Mouse (Mus musculus) hindbrain, embryonic 12.5 days (tissue): Measurements from ENCODE around the gene Urad. TPM values are rescaled to one million over a fixed set of nuclear protein-coding genes. Genes with fewer than 3 reads are reported as not detected.

Experiments
- ATAC-seq: fragments of 200-750 bp; cut with Nextera tagmentation; 2 replicates; pipeline ENCODE4 v1.8.0; 2017; ENCODE audit warnings: moderate TSS enrichment; ENCODE audit not compliant: low FRiP score
- H3K27ac ChIP-seq: fragments of 300-500 bp; sonication (generic); 2 replicates; pipeline ENCODE4 v1.5.1; 2016; ENCODE audit warnings: mild to moderate bottlenecking
- H3K27me3 ChIP-seq: fragments of 300-500 bp; sonication (generic); 2 replicates; pipeline ENCODE4 v1.6.1; 2016; ENCODE audit warnings: mild to moderate bottlenecking
- H3K36me3 ChIP-seq: fragments of 300-500 bp; sonication (generic); 2 replicates; pipeline ENCODE4 v1.6.1; 2016; ENCODE audit warnings: mild to moderate bottlenecking
- H3K4me1 ChIP-seq: fragments of 300-500 bp; sonication (generic); 2 replicates; pipeline ENCODE4 v1.6.1; 2016
- H3K4me2 ChIP-seq: fragments of 300-500 bp; sonication (generic); replicated peaks from 2 replicates; pipeline ENCODE4 v1.6.1; 2016; ENCODE audit warnings: mild to moderate bottlenecking
- H3K4me3 ChIP-seq: fragments of 300-500 bp; sonication (generic); 2 replicates; pipeline ENCODE4 v1.5.1; 2016; ENCODE audit warnings: mild to moderate bottlenecking
- H3K9ac ChIP-seq: fragments of 300-500 bp; sonication (generic); 2 replicates; pipeline ENCODE4 v1.6.1; 2016; ENCODE audit warnings: mild to moderate bottlenecking, moderate library complexity
- H3K9me3 ChIP-seq: fragments of 300-500 bp; sonication (generic); replicated peaks from 2 replicates; pipeline ENCODE4 v1.6.1; 2016; ENCODE audit warnings: mild to moderate bottlenecking
- WGBS: fragments of 180-500 bp; shearing (Covaris S2); methylation state at CpG from one replicate; pipeline ENCODE4 v1.1.7; 2016; 5-methylcytosine and 5-hydroxymethylcytosine counted together
- polyA plus RNA-seq: library from polyadenylated mRNA; unstranded; fragments of >200 nt; fragmentation: Nextera tagmentation; extraction: Ambion mirVana; gene quantifications from 2 replicates; pipeline ENCODE4 v1.2.1, GENCODE M21; 2016

Gene Urad
- polyA plus RNA-seq, 1 experiment from 2014 or later = not detected

GRCm38 (mm10) chr5:147345981-147346380 is 23.7 kb upstream of the Urad start:
- H3K27ac ChIP-seq = no peak overlapping the region
- no peak overlapping the region for H3K4me3 ChIP-seq
- H3K9ac ChIP-seq = no peak overlapping the region
- H3K36me3 ChIP-seq = no peaks in the 10 kb centered on the region
- H3K9me3 ChIP-seq = no peaks in the 10 kb centered on the region
- ATAC-seq = no peak
- no peaks in the 10 kb centered on the region for H3K27me3 ChIP-seq
- H3K4me2 ChIP-seq = no peak overlapping the region
- H3K4me1 ChIP-seq = no peaks in the 10 kb centered on the region
- 62% methylated on average over 1 of the region's 1 CpGs for WGBS

GRCm38 (mm10) chr5:147343904-147344303 is 21.7 kb upstream of the Urad start:
- Histone ChIP-seq H3K27me3 (no peaks in the 10 kb centered on the region), H3K4me1 (no peaks in the 10 kb centered on the region), H3K9ac (no peak overlapping the region), H3K27ac (no peak overlapping the region), H3K36me3 (no peaks in the 10 kb centered on the region), H3K4me3 (no peak overlapping the region), H3K9me3 (no peaks in the 10 kb centered on the region), H3K4me2 (no peak overlapping the region)
- 90% methylated on average over 10 of the region's 10 CpGs for WGBS
- no peak for ATAC-seq

- WGBS = 88% methylated on average over 6 of the region's 6 CpGs
- Histone ChIP-seq H3K4me1 (no peaks in the 10 kb centered on the region), H3K27me3 (no peaks in the 10 kb centered on the region), H3K9me3 (no peaks in the 10 kb centered on the region), H3K9ac (no peak overlapping the region), H3K27ac (no peak overlapping the region), H3K4me2 (no peak overlapping the region), H3K4me3 (no peak overlapping the region), H3K36me3 (no peaks in the 10 kb centered on the region)
- ATAC-seq = no peak
Measured at GRCm38 (mm10) chr5:147342901-147343300, 20.7 kb upstream of the Urad start.

GRCm38 (mm10) chr5:147340741-147341414 is 18.6 kb upstream of the Urad start:
- H3K4me2 ChIP-seq = no peak overlapping the region
- H3K9me3 ChIP-seq = no peaks in the 10 kb centered on the region
- no peak overlapping the region for H3K4me3 ChIP-seq
- no peak overlapping the region for H3K9ac ChIP-seq
- 74% methylated on average over 13 of the region's 13 CpGs for WGBS
- ATAC-seq = no peak
- no peaks in the 10 kb centered on the region for H3K27me3 ChIP-seq
- no peaks in the 10 kb centered on the region for H3K4me1 ChIP-seq
- H3K36me3 ChIP-seq = no peaks in the 10 kb centered on the region
- H3K27ac ChIP-seq = no peak overlapping the region

- H3K4me1 ChIP-seq = no peaks in the 10 kb centered on the region
- no peak overlapping the region for H3K27ac ChIP-seq
- no peaks in the 10 kb centered on the region for H3K9me3 ChIP-seq
- H3K36me3 ChIP-seq = no peaks in the 10 kb centered on the region
- H3K27me3 ChIP-seq = no peaks in the 10 kb centered on the region
- no peak overlapping the region for H3K4me3 ChIP-seq
- H3K4me2 ChIP-seq = no peak overlapping the region
- WGBS = 86% methylated on average over 11 of the region's 11 CpGs
- H3K9ac ChIP-seq = no peak overlapping the region
- ATAC-seq = no peak
Measured at GRCm38 (mm10) chr5:147339560-147339959, 17.3 kb upstream of the Urad start.

- Histone ChIP-seq H3K36me3 (no peaks in the 10 kb centered on the region), H3K9me3 (no peaks in the 10 kb centered on the region), H3K27ac (no peak overlapping the region), H3K9ac (no peak overlapping the region), H3K4me3 (no peak overlapping the region), H3K4me2 (no peak overlapping the region), H3K27me3 (no peaks in the 10 kb centered on the region), H3K4me1 (no peaks in the 10 kb centered on the region)
- 60% methylated on average over 9 of the region's 9 CpGs for WGBS
- no peak for ATAC-seq
Measured at GRCm38 (mm10) chr5:147338967-147339366, 16.7 kb upstream of the Urad start.

GRCm38 (mm10) chr5:147332711-147333110 is 10.5 kb upstream of the Urad start:
- H3K4me3 ChIP-seq = no peak overlapping the region
- H3K27me3 ChIP-seq = peaks cover 7% of the 10 kb centered on the region; the same call in 1 of the 2 replicates
- H3K9ac ChIP-seq = no peak overlapping the region
- H3K36me3 ChIP-seq = no peaks in the 10 kb centered on the region
- no peak overlapping the region for H3K4me2 ChIP-seq
- H3K4me1 ChIP-seq = peaks cover 4% of the 10 kb centered on the region; the same call in 1 of the 2 replicates
- 44% methylated on average over 7 of the region's 7 CpGs for WGBS
- H3K9me3 ChIP-seq = no peaks in the 10 kb centered on the region
- H3K27ac ChIP-seq = no peak overlapping the region
- no peak for ATAC-seq

GRCm38 (mm10) chr5:147331547-147331946 is 9.3 kb upstream of the Urad start:
- 44% methylated on average over 2 of the region's 2 CpGs for WGBS
- H3K27ac ChIP-seq = no peak overlapping the region
- no peaks in the 10 kb centered on the region for H3K9me3 ChIP-seq
- H3K27me3 ChIP-seq = peaks cover 7% of the 10 kb centered on the region; the same call in 1 of the 2 replicates
- H3K4me1 ChIP-seq = peaks cover 4% of the 10 kb centered on the region; the same call in 1 of the 2 replicates
- H3K36me3 ChIP-seq = no peaks in the 10 kb centered on the region
- H3K9ac ChIP-seq = no peak overlapping the region
- no peak overlapping the region for H3K4me3 ChIP-seq
- no peak overlapping the region for H3K4me2 ChIP-seq
- ATAC-seq = no peak

GRCm38 (mm10) chr5:147329946-147330345 is 7.7 kb upstream of the Urad start:
- H3K4me3 ChIP-seq = no peak overlapping the region
- no peak overlapping the region for H3K27ac ChIP-seq
- H3K36me3 ChIP-seq = no peaks in the 10 kb centered on the region
- no peak overlapping the region for H3K4me2 ChIP-seq
- 82% methylated on average over 11 of the region's 11 CpGs for WGBS
- no peaks in the 10 kb centered on the region for H3K9me3 ChIP-seq
- ATAC-seq = no peak
- no peak overlapping the region for H3K9ac ChIP-seq
- H3K4me1 ChIP-seq = peaks cover 4% of the 10 kb centered on the region; the same call in 1 of the 2 replicates
- H3K27me3 ChIP-seq = peaks cover 7% of the 10 kb centered on the region; the same call in 1 of the 2 replicates

- Histone ChIP-seq H3K27ac (no peak overlapping the region), H3K9me3 (no peaks in the 10 kb centered on the region), H3K4me1 (peaks cover under 1% of the 10 kb centered on the region; the same call in 1 of the 2 replicates), H3K27me3 (peaks cover 15% of the 10 kb centered on the region), H3K4me3 (no peak overlapping the region), H3K9ac (no peak overlapping the region), H3K36me3 (no peaks in the 10 kb centered on the region), H3K4me2 (no peak overlapping the region)
- no peak for ATAC-seq
- 94% methylated on average over 5 of the region's 5 CpGs for WGBS
Measured at GRCm38 (mm10) chr5:147327636-147328035, 5.4 kb upstream of the Urad start.

GRCm38 (mm10) chr5:147325931-147326330 is 3.7 kb upstream of the Urad start:
- Histone ChIP-seq H3K4me1 (no peaks in the 10 kb centered on the region), H3K27me3 (peaks cover 32% of the 10 kb centered on the region)
- WGBS = 77% methylated on average over 11 of the region's 11 CpGs

GRCm38 (mm10) chr5:147323237-147323917 is 1.1 kb upstream of the Urad start:
- 22% methylated on average over 17 of the region's 17 CpGs for WGBS
- ATAC-seq = no peak
- Histone ChIP-seq H3K36me3 (no peaks in the 10 kb centered on the region), H3K4me3 (no peak overlapping the region), H3K4me2 (no peak overlapping the region), H3K9ac (no peak overlapping the region), H3K4me1 (no peaks in the 10 kb centered on the region), H3K27me3 (peaks cover 50% of the 10 kb centered on the region), H3K9me3 (no peaks in the 10 kb centered on the region), H3K27ac (no peak overlapping the region)

More at GRCm38 (mm10) chr5:147325931-147326330, 3.7 kb upstream of the Urad start:
- no peak for ATAC-seq
- H3K9ac ChIP-seq = no peak overlapping the region
- no peak overlapping the region for H3K27ac ChIP-seq
- H3K4me2 ChIP-seq = no peak overlapping the region
- no peaks in the 10 kb centered on the region for H3K9me3 ChIP-seq
- no peak overlapping the region for H3K4me3 ChIP-seq
- no peaks in the 10 kb centered on the region for H3K36me3 ChIP-seq

- Histone ChIP-seq H3K9me3 (no peaks in the 10 kb centered on the region), H3K4me3 (no peak overlapping the region), H3K4me1 (peaks cover 5% of the 10 kb centered on the region; the same call in 1 of the 2 replicates), H3K27ac (no peak overlapping the region), H3K36me3 (no peaks in the 10 kb centered on the region), H3K4me2 (no peak overlapping the region), H3K27me3 (peaks cover 87% of the 10 kb centered on the region), H3K9ac (no peak overlapping the region)
- peak; percentile 39; the same call in 1 of the 2 replicates for ATAC-seq
Measured at GRCm38 (mm10) chr5:147319653-147320052, 2.6 kb downstream of the Urad start.
